Mouse (Mus musculus): ENCODE measurements around the gene Wbp1.

GRCm38 (mm10) chr6:83118369-83118768, 3.0 kb downstream of the Wbp1 start:
- peak; percentile 6; the same call in 1 of the 2 replicates for TF ChIP-seq POLR2A (IDR thresholded peaks at IDR 0.05; ENCODE audit: low read depth, low read length)
- TF ChIP-seq CTCF (IDR thresholded peaks at IDR 0.05; ENCODE audit: borderline replicate concordance, insufficient read depth, low read length): no peak
